Mouse (Mus musculus) spleen, adult 2 months (tissue): ENCODE measurements around the gene Ngfr. TPM values are rescaled to one million over a fixed set of nuclear protein-coding genes. Genes with fewer than 3 reads are reported as not detected.

ENCODE experiments used
- DNase-seq, 2 experiments: peaks; one replicate each; pipeline versions ENCODE4 v3.0.0 to v3.0.0-alpha.2; 2012 to 2021; ENCODE audit warnings: low spot score in 2 of 2, low read depth in 1 of 2
- H3K27ac ChIP-seq: fragments of 200-500 bp; 2 replicates; pipeline ENCODE4 v1.5.1; 2012; ENCODE audit warnings: low read length, inconsistent platforms; ENCODE audit not compliant: insufficient read depth
- H3K27me3 ChIP-seq: fragments of 200-500 bp; 2 replicates; pipeline ENCODE4 v1.6.1; 2012; ENCODE audit warnings: mild to moderate bottlenecking, moderate library complexity, low read length, inconsistent platforms; ENCODE audit not compliant: control insufficient read depth, insufficient read depth
- H3K36me3 ChIP-seq: fragments of 200-500 bp; 2 replicates; pipeline ENCODE4 v1.6.1; 2012; ENCODE audit warnings: mild to moderate bottlenecking, low read length, inconsistent platforms; ENCODE audit not compliant: control insufficient read depth, insufficient read depth
- H3K4me1 ChIP-seq: fragments of 200-500 bp; 2 replicates; pipeline ENCODE4 v1.6.1; 2011; ENCODE audit warnings: inconsistent platforms; ENCODE audit not compliant: control insufficient read depth, insufficient read depth, insufficient read length
- H3K4me3 ChIP-seq: fragments of 200-500 bp; 2 replicates; pipeline ENCODE4 v1.5.1; 2011; ENCODE audit warnings: mild to moderate bottlenecking, inconsistent platforms; ENCODE audit not compliant: insufficient read depth, insufficient read length; ENCODE audit errors: extremely low read depth
- CTCF ChIP-seq: fragments of 200-500 bp; IDR thresholded peaks from 2 replicates; pipeline ENCODE4 v1.5.1; 2011; ENCODE audit warnings: mild to moderate bottlenecking, inconsistent platforms; ENCODE audit not compliant: insufficient read depth, insufficient read length, insufficient replicate concordance; ENCODE audit errors: extremely low read depth
- POLR2A ChIP-seq: fragments of 200-500 bp; IDR thresholded peaks from 2 replicates; pipeline ENCODE4 v1.6.1; 2011; ENCODE audit warnings: low read depth, low read length, inconsistent platforms
- WGBS: fragments of 180-500 bp; shearing (Covaris S2); methylation state at CpG from one replicate; pipeline ENCODE4 v1.1.7; 2018; 5-methylcytosine and 5-hydroxymethylcytosine counted together
- polyA plus RNA-seq: library from polyadenylated mRNA; depleted of rRNA; stranded (reverse); fragments of >200 nt; gene quantifications from 2 replicates; pipeline ENCODE4 v1.2.3, GENCODE M21; 2012

Gene Ngfr
- polyA plus RNA-seq, 1 experiment, result 7.3 TPM

DNA sequence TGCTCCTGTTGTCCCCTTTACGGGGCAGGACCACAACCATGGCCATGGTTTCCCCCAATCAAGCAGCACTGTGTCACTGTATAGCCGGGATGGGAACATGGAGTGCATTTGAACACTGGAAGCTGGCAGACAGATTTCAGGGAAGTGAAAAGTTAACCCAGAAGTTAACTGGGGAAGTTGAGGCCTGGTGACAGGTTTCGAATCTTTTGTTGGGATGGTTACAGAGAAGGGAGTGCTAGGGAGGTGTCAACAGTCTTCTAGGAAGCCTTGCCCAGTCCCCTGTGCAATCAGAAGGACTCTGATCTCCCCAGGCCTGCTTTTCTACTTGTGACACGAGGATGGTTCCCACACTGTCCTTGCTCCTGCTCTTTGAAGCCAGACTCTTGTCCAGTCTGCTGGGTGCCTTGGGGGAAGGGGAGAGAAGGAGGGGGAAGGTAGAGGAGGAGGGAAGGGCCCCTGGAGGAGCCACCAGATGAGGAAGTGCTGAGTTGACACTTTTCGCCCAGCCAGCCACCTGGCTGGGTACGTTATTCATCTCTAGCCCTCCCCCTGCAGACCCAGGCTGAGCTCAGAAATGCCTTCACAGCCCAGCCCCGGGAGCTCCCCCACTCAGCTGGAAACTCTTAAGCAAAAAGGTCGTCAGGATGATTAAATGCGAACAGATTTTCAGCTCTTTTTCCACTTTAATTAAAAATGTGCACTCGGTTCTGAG lies 8.1 kb upstream of the Ngfr start:
- no peaks in the 10 kb centered on the region for H3K27me3 ChIP-seq
- WGBS, result 24% methylated on average over 10 of the region's 10 CpGs
- H3K4me1 ChIP-seq, result no peaks in the 10 kb centered on the region
- TF ChIP-seq CTCF (no peak), POLR2A (no peak)
- DNase-seq, result no peak
- no peak overlapping the region for H3K27ac ChIP-seq
- H3K36me3 ChIP-seq, result no peaks in the 10 kb centered on the region
- H3K4me3 ChIP-seq, result no peak overlapping the region

DNA sequence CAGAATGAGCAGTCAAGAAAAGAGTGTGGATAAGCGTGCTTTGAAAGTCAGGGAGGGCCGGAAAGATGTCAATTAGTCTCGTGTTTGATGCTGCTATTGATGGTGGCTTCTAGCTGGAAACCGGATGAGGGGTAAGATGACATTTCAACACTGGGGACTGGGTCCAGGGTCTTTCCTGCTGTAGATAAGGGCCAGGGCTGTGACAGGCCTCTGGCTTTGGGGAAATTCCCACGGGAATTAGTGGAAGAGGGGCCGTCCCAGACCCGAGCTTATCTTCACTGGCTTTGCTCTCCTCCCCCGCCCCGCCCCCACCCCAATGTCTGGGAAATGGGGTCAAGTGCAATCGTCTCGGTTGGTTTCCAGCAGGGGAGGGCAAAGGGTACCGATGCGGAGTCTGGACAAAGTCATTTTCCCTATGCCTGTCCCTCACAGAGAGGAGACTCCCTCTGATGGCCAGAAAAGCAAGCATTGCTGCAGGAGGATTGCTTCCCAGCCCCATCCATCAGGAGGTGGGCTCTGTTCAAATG lies 7.2 kb upstream of the Ngfr start:
- 67% methylated on average over 13 of the region's 13 CpGs for WGBS
- no peaks in the 10 kb centered on the region for H3K27me3 ChIP-seq
- TF ChIP-seq CTCF (no peak), POLR2A (no peak)
- H3K4me3 ChIP-seq, result no peak overlapping the region
- DNase-seq, result no peak
- H3K36me3 ChIP-seq, result no peaks in the 10 kb centered on the region
- no peaks in the 10 kb centered on the region for H3K4me1 ChIP-seq
- H3K27ac ChIP-seq, result no peak overlapping the region

DNA sequence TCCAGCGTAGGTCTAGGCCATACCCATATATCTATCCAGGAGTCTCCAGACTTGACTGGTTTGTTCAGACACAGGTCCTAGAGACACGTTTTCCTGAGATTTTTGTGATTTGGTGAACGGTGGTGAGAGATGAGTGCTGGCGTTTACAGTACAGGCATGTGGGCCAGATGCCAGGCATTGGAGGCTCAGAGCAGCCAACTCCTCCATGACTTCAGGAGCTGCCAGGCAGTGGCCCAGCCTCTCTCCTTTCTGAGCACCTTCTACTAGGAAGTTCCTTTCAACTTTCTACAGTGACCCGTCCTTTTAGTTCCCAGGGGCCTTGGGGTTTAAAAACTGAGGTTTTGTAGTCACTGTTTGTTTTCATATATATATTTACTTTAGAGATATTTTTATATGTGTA lies 6.0 kb upstream of the Ngfr start:
- H3K4me3 ChIP-seq, result no peak overlapping the region
- H3K36me3 ChIP-seq, result no peaks in the 10 kb centered on the region
- DNase-seq, result no peak
- TF ChIP-seq POLR2A, result no peak
- TF ChIP-seq CTCF, result no peak
- no peaks in the 10 kb centered on the region for H3K27me3 ChIP-seq
- no peaks in the 10 kb centered on the region for H3K4me1 ChIP-seq
- H3K27ac ChIP-seq, result no peak overlapping the region
- WGBS, result 81% methylated on average over 5 of the region's 5 CpGs

DNA sequence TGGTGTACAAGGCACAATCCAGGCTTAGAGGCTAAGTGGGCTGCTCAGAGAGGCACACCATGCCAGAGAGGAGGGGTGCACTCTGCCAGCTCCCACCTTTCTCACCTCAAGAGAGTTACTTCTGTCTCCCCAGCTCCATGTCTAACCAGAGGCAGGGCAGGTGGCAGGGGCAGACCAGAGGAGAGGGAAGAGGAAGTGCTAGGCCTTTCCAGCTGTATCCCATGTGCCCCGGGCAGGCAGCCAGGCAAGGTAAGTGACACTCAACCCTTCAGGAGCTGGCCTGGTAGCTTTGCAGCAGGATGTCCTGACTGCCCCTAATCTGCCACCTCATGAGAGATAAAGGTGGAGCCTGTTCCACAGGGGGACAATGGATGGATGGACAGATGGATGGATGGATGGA lies 5.2 kb upstream of the Ngfr start:
- no peak overlapping the region for H3K27ac ChIP-seq
- no peaks in the 10 kb centered on the region for H3K27me3 ChIP-seq
- no peak overlapping the region for H3K4me3 ChIP-seq
- 24% methylated on average over 1 of the region's 1 CpGs for WGBS
- H3K36me3 ChIP-seq, result no peaks in the 10 kb centered on the region
- no peak for DNase-seq
- H3K4me1 ChIP-seq, result no peaks in the 10 kb centered on the region
- no peak for TF ChIP-seq POLR2A
- TF ChIP-seq CTCF, result no peak

DNA sequence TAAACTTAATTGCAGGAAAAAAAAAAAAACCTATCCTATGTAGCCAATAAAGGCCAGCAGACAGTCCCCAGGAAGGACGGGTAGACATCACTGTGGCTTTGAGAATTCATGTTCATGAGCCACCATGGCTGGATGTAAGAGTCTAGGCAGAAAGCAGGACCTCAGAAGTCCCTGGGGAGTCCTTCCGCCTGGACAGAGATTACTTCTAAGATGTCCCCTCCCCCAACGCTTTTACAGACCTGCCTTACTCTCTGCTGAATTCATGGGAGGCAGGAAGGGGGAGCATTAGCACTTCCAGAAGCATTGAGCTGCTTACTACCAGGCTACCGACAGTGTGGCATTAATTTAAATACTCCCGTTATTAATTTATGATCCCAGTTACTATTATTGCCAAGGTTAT lies 1.7 kb upstream of the Ngfr start:
- TF ChIP-seq CTCF (no peak), POLR2A (no peak)
- 0 out of 2 replicates have a peak, but pooled peaks cover 10% of the 10 kb centered on the region for H3K27me3 ChIP-seq
- 79% methylated on average over 5 of the region's 5 CpGs for WGBS

DNA sequence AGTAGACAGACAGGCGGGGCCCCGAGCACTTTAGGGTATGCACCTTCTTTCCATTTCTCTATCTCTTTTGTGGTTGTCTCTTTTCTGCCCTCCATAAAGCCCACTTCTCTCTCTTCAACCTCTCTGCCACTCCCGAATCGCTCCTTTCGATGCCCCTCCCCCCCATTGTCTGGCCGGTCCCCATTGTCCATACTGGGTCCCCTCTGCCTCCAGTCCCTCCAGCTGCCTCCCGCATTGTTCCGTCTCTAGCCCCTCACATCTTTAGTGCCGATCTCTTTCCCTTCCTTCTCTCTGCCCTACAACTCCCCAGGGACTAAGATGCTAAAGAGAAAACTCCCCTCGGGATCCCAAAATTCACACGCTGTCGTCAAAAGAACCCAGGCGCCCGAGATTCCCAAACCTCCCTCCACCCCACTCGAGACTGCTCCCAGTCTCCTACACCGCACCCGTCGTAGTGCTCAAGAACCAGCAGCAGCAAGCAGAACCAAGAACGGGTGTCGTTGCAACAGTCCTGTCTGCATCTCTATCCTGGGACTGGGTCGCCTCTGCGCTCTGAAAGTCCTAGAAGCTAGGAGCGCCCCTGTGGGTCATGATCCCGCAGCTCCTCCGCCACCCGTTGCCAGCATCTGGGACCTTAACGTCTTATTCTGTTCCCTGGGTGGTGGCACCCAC lies 648 bp downstream of the Ngfr start:
- H3K36me3 ChIP-seq, result no peaks in the 10 kb centered on the region
- H3K27ac ChIP-seq, result no peak overlapping the region
- H3K4me1 ChIP-seq, result peaks cover 13% of the 10 kb centered on the region
- 0 out of 2 replicates have a peak, but pooled peaks cover 10% of the 10 kb centered on the region for H3K27me3 ChIP-seq
- no peak for TF ChIP-seq POLR2A
- no peak for TF ChIP-seq CTCF
- no peak for DNase-seq
- 4% methylated on average over 27 of the region's 27 CpGs for WGBS
- peak overlapping the region; percentile 63 for H3K4me3 ChIP-seq

More for the DNA sequence above, 1.7 kb upstream of the Ngfr start:
- Histone ChIP-seq H3K4me1 (peaks cover 13% of the 10 kb centered on the region), H3K36me3 (no peaks in the 10 kb centered on the region), H3K4me3 (no peak overlapping the region), H3K27ac (no peak overlapping the region)
- no peak for DNase-seq

DNA sequence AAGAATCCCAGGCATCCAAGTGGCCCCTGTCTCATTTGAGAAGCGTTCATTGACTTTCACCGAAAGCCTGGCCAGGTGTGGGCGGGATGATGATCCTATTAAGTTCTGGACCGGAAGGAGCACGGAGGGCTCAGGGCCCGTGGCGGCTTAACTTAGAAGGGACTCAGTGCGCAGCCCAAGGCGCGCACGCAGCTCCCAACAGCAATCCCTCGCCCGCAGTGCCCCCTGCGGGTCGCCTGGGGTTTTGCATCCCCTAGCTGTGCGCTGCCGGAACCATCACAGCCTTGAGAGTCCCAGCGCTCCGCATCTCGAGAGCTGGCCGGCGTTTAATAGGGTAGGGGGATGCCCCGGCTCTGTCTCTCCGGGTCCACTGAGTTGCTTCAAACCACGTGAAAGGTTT lies 1.4 kb downstream of the Ngfr start:
- Histone ChIP-seq H3K27ac (no peak overlapping the region), H3K4me1 (peaks cover 13% of the 10 kb centered on the region), H3K36me3 (no peaks in the 10 kb centered on the region), H3K4me3 (peak overlapping the region; percentile 63; the same call in 1 of the 2 replicates), H3K27me3 (0 out of 2 replicates have a peak, but pooled peaks cover 10% of the 10 kb centered on the region)
- 2% methylated on average over 25 of the region's 25 CpGs for WGBS
- DNase-seq, result peak; percentile 48 to 70
- TF ChIP-seq POLR2A (no peak), CTCF (peak; percentile 78)
